Mouse (Mus musculus): ENCODE results near the gene Sla2. TPM values are rescaled to one million over a fixed set of nuclear protein-coding genes. Genes with fewer than 3 reads are reported as not detected.

Gene Sla2
- polyA plus RNA-seq, 1 experiment from 2014 or later = 0.56 TPM

DNA sequence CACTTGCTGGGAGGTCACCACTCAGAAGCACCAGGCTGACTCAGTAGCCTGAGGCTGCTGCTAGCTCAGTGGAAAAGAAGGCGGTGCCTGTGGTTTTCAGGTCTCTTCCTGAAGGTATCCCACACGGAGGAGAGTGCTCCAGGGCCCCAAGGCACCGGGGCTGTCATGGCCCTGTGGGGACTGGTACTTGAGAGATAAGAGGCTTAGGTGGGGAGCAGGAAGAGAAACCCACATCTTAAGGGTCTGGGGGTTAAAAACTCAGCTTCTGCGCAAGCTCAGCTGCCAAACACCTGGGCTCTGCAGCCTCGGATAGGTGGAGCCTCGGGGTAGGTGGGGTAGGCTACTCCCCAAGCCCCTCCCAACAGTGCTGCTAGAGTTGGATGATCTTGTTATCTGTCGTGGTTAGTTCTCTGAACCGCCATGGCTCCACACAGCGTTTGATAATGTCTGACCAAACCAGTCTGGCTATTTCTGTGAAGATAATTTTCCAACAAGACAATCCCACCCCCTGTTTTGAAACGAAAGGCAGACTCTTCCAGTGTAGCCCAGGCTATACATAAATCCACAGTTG lies 4.5 kb downstream of the Sla2 start:
- Histone ChIP-seq H3K4me3 (ENCODE audit: low read depth, low read length) (no peak overlapping the region), H3K36me3 (ENCODE audit: control insufficient read depth, insufficient read depth, low read length) (no peaks in the 10 kb centered on the region), H3K4me2 (no peak overlapping the region), H3K9ac (ENCODE audit: low read length) (no peak overlapping the region), H3K9me3 (ENCODE audit: control insufficient read depth, low read length) (no peaks in the 10 kb centered on the region), H3K27ac (ENCODE audit: low read depth, low read length) (no peak overlapping the region), H3K27me3 (ENCODE audit: control insufficient read depth, insufficient read depth, low read length) (no peaks in the 10 kb centered on the region), H3K4me1 (ENCODE audit: control insufficient read depth, insufficient read depth, low read length) (no peaks in the 10 kb centered on the region)
- 45% methylated on average over 10 of the region's 10 CpGs for WGBS
- DNase-seq (ENCODE audit: low spot score, missing footprints) = peak; percentile 75
- ATAC-seq (ENCODE audit: low FRiP score) = no peak

- ATAC-seq (ENCODE audit: low FRiP score) (no peak), DNase-seq (ENCODE audit: low spot score, missing footprints) (no peak)
- 84% methylated on average over 3 of the region's 3 CpGs for WGBS
- Histone ChIP-seq H3K27ac (ENCODE audit: low read depth, low read length) (no peak overlapping the region), H3K27me3 (ENCODE audit: control insufficient read depth, insufficient read depth, low read length) (no peaks in the 10 kb centered on the region), H3K4me2 (no peak overlapping the region), H3K36me3 (ENCODE audit: control insufficient read depth, insufficient read depth, low read length) (0 out of 2 replicates have a peak, but pooled peaks cover 1% of the 10 kb centered on the region), H3K4me1 (ENCODE audit: control insufficient read depth, insufficient read depth, low read length) (no peaks in the 10 kb centered on the region), H3K4me3 (ENCODE audit: low read depth, low read length) (no peak overlapping the region), H3K9ac (ENCODE audit: low read length) (no peak overlapping the region), H3K9me3 (ENCODE audit: control insufficient read depth, low read length) (no peaks in the 10 kb centered on the region)
These were observed 7.5 kb downstream of the Sla2 start for GRCm38 (mm10) chr2:156879541-156879940.

DNA sequence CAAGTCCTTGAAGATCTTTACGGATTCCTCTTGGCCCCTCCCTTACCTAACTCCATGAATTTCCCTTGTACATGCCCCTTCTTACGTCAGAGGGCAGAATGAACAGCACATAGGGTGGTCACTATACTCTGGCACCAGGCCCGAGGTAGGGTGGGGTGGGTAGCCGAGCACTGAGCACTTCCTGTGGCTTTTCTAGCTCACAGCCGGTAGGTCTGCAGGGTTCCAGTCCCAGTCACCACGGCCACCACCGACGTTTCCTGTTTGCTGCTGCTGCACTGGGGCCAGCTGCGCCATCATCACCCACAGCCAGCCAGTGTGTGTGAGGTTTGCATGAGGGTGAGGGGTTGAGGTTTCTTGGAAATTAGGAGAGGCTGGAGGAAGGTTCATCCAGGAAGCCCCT lies 9.3 kb downstream of the Sla2 start:
- no peaks in the 10 kb centered on the region for H3K9me3 ChIP-seq (ENCODE audit: control insufficient read depth, low read length)
- no peak overlapping the region for H3K4me2 ChIP-seq
- H3K27ac ChIP-seq (ENCODE audit: low read depth, low read length) = no peak overlapping the region
- no peaks in the 10 kb centered on the region for H3K4me1 ChIP-seq (ENCODE audit: control insufficient read depth, insufficient read depth, low read length)
- no peak for ATAC-seq (ENCODE audit: low FRiP score)
- no peak overlapping the region for H3K4me3 ChIP-seq (ENCODE audit: low read depth, low read length)
- 79% methylated on average over 9 of the region's 9 CpGs for WGBS
- no peaks in the 10 kb centered on the region for H3K27me3 ChIP-seq (ENCODE audit: control insufficient read depth, insufficient read depth, low read length)
- 0 out of 2 replicates have a peak, but pooled peaks cover 3% of the 10 kb centered on the region for H3K36me3 ChIP-seq (ENCODE audit: control insufficient read depth, insufficient read depth, low read length)
- no peak overlapping the region for H3K9ac ChIP-seq (ENCODE audit: low read length)
- no peak for DNase-seq (ENCODE audit: low spot score, missing footprints)

GRCm38 (mm10) chr2:156874760-156875510 lies 12.1 kb downstream of the Sla2 start:
- H3K36me3 ChIP-seq (ENCODE audit: control insufficient read depth, insufficient read depth, low read length) = peaks cover 6% of the 10 kb centered on the region; the same call in 1 of the 2 replicates

GRCm38 (mm10) chr2:156874047-156874759 lies 12.8 kb downstream of the Sla2 start:
- ATAC-seq (ENCODE audit: low FRiP score) = no peak
- H3K4me2 ChIP-seq = no peak overlapping the region
- no peaks in the 10 kb centered on the region for H3K4me1 ChIP-seq (ENCODE audit: control insufficient read depth, insufficient read depth, low read length)
- H3K36me3 ChIP-seq (ENCODE audit: control insufficient read depth, insufficient read depth, low read length) = peaks cover 6% of the 10 kb centered on the region; the same call in 1 of the 2 replicates
- H3K9ac ChIP-seq (ENCODE audit: low read length) = no peak overlapping the region
- WGBS = 91% methylated on average over 8 of the region's 8 CpGs
- H3K27me3 ChIP-seq (ENCODE audit: control insufficient read depth, insufficient read depth, low read length) = no peaks in the 10 kb centered on the region
- no peak overlapping the region for H3K27ac ChIP-seq (ENCODE audit: low read depth, low read length)
- DNase-seq (ENCODE audit: low spot score, missing footprints) = no peak
- no peak overlapping the region for H3K4me3 ChIP-seq (ENCODE audit: low read depth, low read length)
- H3K9me3 ChIP-seq (ENCODE audit: control insufficient read depth, low read length) = no peaks in the 10 kb centered on the region

More at GRCm38 (mm10) chr2:156874760-156875510, 12.1 kb downstream of the Sla2 start:
- H3K27ac ChIP-seq (ENCODE audit: low read depth, low read length) = no peak overlapping the region
- no peaks in the 10 kb centered on the region for H3K27me3 ChIP-seq (ENCODE audit: control insufficient read depth, insufficient read depth, low read length)
- H3K4me3 ChIP-seq (ENCODE audit: low read depth, low read length) = no peak overlapping the region
- no peak overlapping the region for H3K4me2 ChIP-seq
- 97% methylated on average over 4 of the region's 4 CpGs for WGBS
- no peak overlapping the region for H3K9ac ChIP-seq (ENCODE audit: low read length)
- no peaks in the 10 kb centered on the region for H3K4me1 ChIP-seq (ENCODE audit: control insufficient read depth, insufficient read depth, low read length)
- DNase-seq (ENCODE audit: low spot score, missing footprints) (peak; percentile 54), ATAC-seq (ENCODE audit: low FRiP score) (no peak)
- H3K9me3 ChIP-seq (ENCODE audit: control insufficient read depth, low read length) = no peaks in the 10 kb centered on the region

- H3K9me3 ChIP-seq (ENCODE audit: control insufficient read depth, low read length) = no peaks in the 10 kb centered on the region
- H3K4me3 ChIP-seq (ENCODE audit: low read depth, low read length) = no peak overlapping the region
- H3K9ac ChIP-seq (ENCODE audit: low read length) = no peak overlapping the region
- no peaks in the 10 kb centered on the region for H3K27me3 ChIP-seq (ENCODE audit: control insufficient read depth, insufficient read depth, low read length)
- DNase-seq (ENCODE audit: low spot score, missing footprints) (peak; percentile 97), ATAC-seq (ENCODE audit: low FRiP score) (no peak)
- peaks cover 6% of the 10 kb centered on the region; the same call in 1 of the 2 replicates for H3K36me3 ChIP-seq (ENCODE audit: control insufficient read depth, insufficient read depth, low read length)
- H3K27ac ChIP-seq (ENCODE audit: low read depth, low read length) = no peak overlapping the region
- WGBS = 33% methylated on average over 5 of the region's 5 CpGs
- H3K4me1 ChIP-seq (ENCODE audit: control insufficient read depth, insufficient read depth, low read length) = no peaks in the 10 kb centered on the region
- H3K4me2 ChIP-seq = no peak overlapping the region
These were observed 13.4 kb downstream of the Sla2 start for GRCm38 (mm10) chr2:156873629-156874028.

DNA sequence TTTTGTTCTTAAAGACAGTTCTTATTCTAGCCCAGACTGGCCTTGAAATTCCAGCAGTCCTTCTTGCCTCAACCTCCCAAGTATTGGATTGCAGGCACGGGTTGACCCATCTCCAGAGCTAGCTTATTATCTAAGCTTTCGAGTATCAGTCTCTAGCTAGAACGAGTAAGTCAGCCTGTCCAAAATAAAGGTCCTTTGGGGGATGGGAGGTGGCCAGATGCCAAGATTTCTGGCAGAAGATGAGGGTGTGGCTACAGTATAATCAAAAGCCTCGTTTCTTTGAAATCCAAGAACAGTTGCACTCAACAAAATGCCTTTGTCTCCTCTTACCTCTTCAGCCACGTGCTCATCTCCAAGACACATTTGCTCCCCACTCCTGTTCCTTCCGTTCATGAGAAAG lies 16.5 kb downstream of the Sla2 start:
- H3K27me3 ChIP-seq (ENCODE audit: control insufficient read depth, insufficient read depth, low read length) = no peaks in the 10 kb centered on the region
- no peak overlapping the region for H3K9ac ChIP-seq (ENCODE audit: low read length)
- no peaks in the 10 kb centered on the region for H3K9me3 ChIP-seq (ENCODE audit: control insufficient read depth, low read length)
- DNase-seq (ENCODE audit: low spot score, missing footprints) = no peak
- no peak overlapping the region for H3K27ac ChIP-seq (ENCODE audit: low read depth, low read length)
- no peak for ATAC-seq (ENCODE audit: low FRiP score)
- H3K36me3 ChIP-seq (ENCODE audit: control insufficient read depth, insufficient read depth, low read length) = peaks cover 8% of the 10 kb centered on the region; the same call in 1 of the 2 replicates
- no peak overlapping the region for H3K4me2 ChIP-seq
- 86% methylated on average over 6 of the region's 6 CpGs for WGBS
- H3K4me1 ChIP-seq (ENCODE audit: control insufficient read depth, insufficient read depth, low read length) = no peaks in the 10 kb centered on the region
- no peak overlapping the region for H3K4me3 ChIP-seq (ENCODE audit: low read depth, low read length)

DNA sequence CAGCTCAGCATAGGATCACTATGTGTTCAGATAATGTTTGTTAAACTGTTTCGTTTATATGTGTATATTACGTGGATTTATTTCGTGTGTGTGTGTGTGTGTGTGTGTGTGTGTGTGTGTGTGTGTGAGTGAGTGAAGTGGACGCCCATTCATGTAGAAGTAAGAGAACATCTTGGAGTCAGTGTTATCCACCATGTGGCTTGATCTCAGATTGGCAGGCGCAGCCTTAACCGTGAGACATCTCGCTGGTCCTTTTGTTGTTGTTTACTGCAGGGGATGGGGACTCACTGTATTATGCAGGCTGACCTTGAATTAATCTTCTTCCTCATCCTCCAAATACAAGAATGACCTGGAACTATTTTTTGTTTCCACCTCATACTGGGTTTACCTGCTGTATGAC lies 17.4 kb downstream of the Sla2 start:
- no peak overlapping the region for H3K4me3 ChIP-seq (ENCODE audit: low read depth, low read length)
- H3K27ac ChIP-seq (ENCODE audit: low read depth, low read length) = no peak overlapping the region
- no peaks in the 10 kb centered on the region for H3K9me3 ChIP-seq (ENCODE audit: control insufficient read depth, low read length)
- peaks cover 7% of the 10 kb centered on the region; the same call in 1 of the 2 replicates for H3K36me3 ChIP-seq (ENCODE audit: control insufficient read depth, insufficient read depth, low read length)
- H3K9ac ChIP-seq (ENCODE audit: low read length) = no peak overlapping the region
- no peaks in the 10 kb centered on the region for H3K27me3 ChIP-seq (ENCODE audit: control insufficient read depth, insufficient read depth, low read length)
- H3K4me2 ChIP-seq = no peak overlapping the region
- no peaks in the 10 kb centered on the region; the same call in 1 of the 2 replicates for H3K4me1 ChIP-seq (ENCODE audit: control insufficient read depth, insufficient read depth, low read length)
- ATAC-seq (ENCODE audit: low FRiP score) (no peak), DNase-seq (ENCODE audit: low spot score, missing footprints) (no peak)
- WGBS = 91% methylated on average over 7 of the region's 7 CpGs

GRCm38 (mm10) chr2:156868994-156869393 lies 18.0 kb downstream of the Sla2 start:
- H3K4me1 ChIP-seq (ENCODE audit: control insufficient read depth, insufficient read depth, low read length) = peaks cover 5% of the 10 kb centered on the region
- 86% methylated on average over 8 of the region's 8 CpGs for WGBS
- peaks cover 5% of the 10 kb centered on the region; the same call in 1 of the 2 replicates for H3K36me3 ChIP-seq (ENCODE audit: control insufficient read depth, insufficient read depth, low read length)
- no peak for DNase-seq (ENCODE audit: low spot score, missing footprints)
- no peak for ATAC-seq (ENCODE audit: low FRiP score)
- no peak overlapping the region for H3K4me3 ChIP-seq (ENCODE audit: low read depth, low read length)
- no peak overlapping the region for H3K27ac ChIP-seq (ENCODE audit: low read depth, low read length)
- no peak overlapping the region for H3K4me2 ChIP-seq
- H3K27me3 ChIP-seq (ENCODE audit: control insufficient read depth, insufficient read depth, low read length) = no peaks in the 10 kb centered on the region
- H3K9me3 ChIP-seq (ENCODE audit: control insufficient read depth, low read length) = no peaks in the 10 kb centered on the region
- no peak overlapping the region for H3K9ac ChIP-seq (ENCODE audit: low read length)
